Mouse (Mus musculus): ENCODE results near the gene Stab1. TPM values are rescaled to one million over a fixed set of nuclear protein-coding genes. Genes with fewer than 3 reads are reported as not detected.
A peak's percentile ranks its signal among the peaks of the same experiment; 100 is the strongest.

Gene Stab1
- total RNA-seq, 2 experiments from 2014 or later = 15.6 to 17.7 TPM

- peak in 1 of 2 experiments; percentile 17 for DNase-seq
- intact Hi-C loops (cut with DNase I) = loop anchor here (5.0 kb wide), 1 partner anchor 53 kb away; no protein-coding TSS in a partner anchor
Measured at GRCm38 (mm10) chr14:31134015-31135000, 34.1 kb downstream of the Stab1 start.

- intact Hi-C loops (cut with DNase I) = loop anchor here (5.0 kb wide), 1 partner anchor 54 kb away; no protein-coding TSS in a partner anchor
- peak in 1 of 2 experiments; percentile 12 for DNase-seq
Measured at GRCm38 (mm10) chr14:31133023-31133665, 35.3 kb downstream of the Stab1 start.

- intact Hi-C loops (cut with DNase I) = loop anchor here (5.0 kb wide), 1 partner anchor 55 kb away; no protein-coding TSS in a partner anchor
Measured at GRCm38 (mm10) chr14:31132491-31132975, 35.9 kb downstream of the Stab1 start.

GRCm38 (mm10) chr14:31132031-31132430, 36.4 kb downstream of the Stab1 start:
- intact Hi-C loops (cut with DNase I) = loop anchor here (5.0 kb wide), 1 partner anchor 55 kb away; no protein-coding TSS in a partner anchor

More at GRCm38 (mm10) chr14:31132491-31132975, 35.9 kb downstream of the Stab1 start:
- peak in 1 of 2 experiments; percentile 12 for DNase-seq

GRCm38 (mm10) chr14:31131272-31131821, 37.1 kb downstream of the Stab1 start:
- intact Hi-C loops (cut with DNase I) = loop anchor here (5.0 kb wide), 1 partner anchor 56 kb away; no protein-coding TSS in a partner anchor
- DNase-seq = peak in 1 of 2 experiments; percentile 29

More at GRCm38 (mm10) chr14:31132031-31132430, 36.4 kb downstream of the Stab1 start:
- peak in 1 of 2 experiments; percentile 15 for DNase-seq

GRCm38 (mm10) chr14:31130236-31131220, 37.9 kb downstream of the Stab1 start, which contains the start of gene Nt5dc2:
Gene Nt5dc2 (plus strand): TSS chr14:31131053.
- DNase-seq = peak; percentile 81 to 86
- intact Hi-C loops (cut with DNase I) = loop anchor here (5.0 kb wide), 1 partner anchor 57 kb away; no protein-coding TSS in a partner anchor

- DNase-seq = peak in 1 of 2 experiments; percentile 11
- intact Hi-C loops (cut with DNase I) = loop anchor here (5.0 kb wide), 1 partner anchor 58 kb away; no protein-coding TSS in a partner anchor
Measured at GRCm38 (mm10) chr14:31129326-31130235, 38.9 kb downstream of the Stab1 start.

GRCm38 (mm10) chr14:31128826-31129219, 39.6 kb downstream of the Stab1 start, which contains the start of gene Smim4:
Gene Smim4 (minus strand): TSS chr14:31128956.
- intact Hi-C loops (cut with DNase I) = no loop called here
- peak; percentile 91 to 95 for DNase-seq

GRCm38 (mm10) chr14:31128101-31128825, 40.2 kb downstream of the Stab1 start:
- no peak for DNase-seq
- intact Hi-C loops (cut with DNase I) = no loop called here

GRCm38 (mm10) chr14:31126826-31127225, 41.6 kb downstream of the Stab1 start:
- intact Hi-C loops (cut with DNase I) = no loop called here
- no peak for DNase-seq

GRCm38 (mm10) chr14:31125106-31126075, 43.0 kb downstream of the Stab1 start:
- no peak for DNase-seq
- intact Hi-C loops (cut with DNase I) = no loop called here

- intact Hi-C loops (cut with DNase I) = no loop called here
- DNase-seq = no peak
Measured at GRCm38 (mm10) chr14:31115522-31115921, 52.9 kb downstream of the Stab1 start.

- DNase-seq = no peak
- intact Hi-C loops (cut with DNase I) = loop anchor here (5.0 kb wide), 1 partner anchor 77 kb away; no protein-coding TSS in a partner anchor
Measured at GRCm38 (mm10) chr14:31114011-31114410, 54.4 kb downstream of the Stab1 start.

GRCm38 (mm10) chr14:31112187-31112586, 56.3 kb downstream of the Stab1 start:
- DNase-seq = no peak

GRCm38 (mm10) chr14:31110613-31111012, 57.8 kb downstream of the Stab1 start:
- DNase-seq = no peak

More at GRCm38 (mm10) chr14:31112187-31112586, 56.3 kb downstream of the Stab1 start:
- intact Hi-C loops (cut with DNase I) = loop anchor here (5.0 kb wide), 1 partner anchor 75 kb away; no protein-coding TSS in a partner anchor

GRCm38 (mm10) chr14:31105156-31105555, 63.3 kb downstream of the Stab1 start:
- no peak for DNase-seq
- intact Hi-C loops (cut with DNase I) = no loop called here

More at GRCm38 (mm10) chr14:31110613-31111012, 57.8 kb downstream of the Stab1 start:
- intact Hi-C loops (cut with DNase I) = loop anchor here (5.0 kb wide), 1 partner anchor 73 kb away; no protein-coding TSS in a partner anchor
